Mouse (Mus musculus): ENCODE measurements around the gene Vps39. TPM values are rescaled to one million over a fixed set of nuclear protein-coding genes. Genes with fewer than 3 reads are reported as not detected.

Vps39 gene
- polyA plus RNA-seq, 1 experiment from 2014 or later, result 16.0 TPM

DNA sequence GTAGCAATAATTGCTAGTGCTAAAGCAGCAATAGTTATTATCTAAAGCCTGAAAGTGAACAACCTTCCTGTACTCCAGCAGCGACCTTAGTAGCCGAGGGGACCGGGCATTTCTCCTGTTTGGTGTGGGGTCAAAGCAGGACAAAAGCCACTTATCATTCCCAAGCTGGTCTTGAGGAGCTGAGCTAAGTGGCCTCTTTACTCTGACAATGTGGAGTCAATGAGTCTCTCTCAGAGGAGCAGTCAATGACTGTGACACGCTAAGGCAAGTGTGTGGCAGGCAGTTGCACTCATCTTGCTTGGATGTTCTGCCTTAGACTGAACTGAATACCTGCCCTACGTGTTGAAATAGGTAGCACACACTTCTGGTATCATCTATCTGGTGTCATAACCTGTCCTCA lies 1.6 kb downstream of the Vps39 start:
- WGBS, result 54% methylated on average over 5 of the region's 5 CpGs
- no peak overlapping the region; the same call in 1 of the 2 replicates for H3K4me2 ChIP-seq
- peak overlapping the region; percentile 24; the same call in 1 of the 2 replicates for H3K9ac ChIP-seq
- H3K36me3 ChIP-seq, result peaks cover 59% of the 10 kb centered on the region
- ATAC-seq (ENCODE audit: extremely low read depth, insufficient number of reproducible peaks, low FRiP score, low TSS enrichment), result no peak
- H3K27ac ChIP-seq (replicated peaks), result no peak overlapping the region
- peaks cover 18% of the 10 kb centered on the region for H3K4me1 ChIP-seq
- H3K9me3 ChIP-seq, result no peaks in the 10 kb centered on the region
- no peak overlapping the region for H3K4me3 ChIP-seq
- H3K27me3 ChIP-seq (replicated peaks), result no peaks in the 10 kb centered on the region

DNA sequence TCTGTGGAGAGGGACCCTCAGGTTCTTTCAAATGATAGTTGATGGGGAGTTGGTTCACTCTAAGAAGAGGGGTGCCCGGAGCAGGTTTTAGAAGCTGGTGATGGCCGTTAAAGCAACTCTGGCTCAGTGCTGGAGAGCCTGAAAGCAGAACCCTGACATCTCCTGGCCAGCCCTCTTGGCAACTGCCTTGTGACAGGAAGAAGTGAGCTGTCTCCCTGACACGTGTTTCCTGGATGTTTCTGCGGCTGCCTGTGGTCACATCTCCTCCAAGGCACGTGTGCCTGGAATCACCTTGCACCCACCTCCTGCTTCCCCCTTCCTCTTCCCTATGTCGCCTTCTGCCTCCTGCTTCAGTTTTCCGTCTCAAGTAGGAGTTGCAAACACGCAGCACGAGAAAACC lies 4.8 kb downstream of the Vps39 start:
- WGBS, result 67% methylated on average over 9 of the region's 9 CpGs
- Histone ChIP-seq H3K4me2 (no peak overlapping the region), H3K4me1 (peaks cover 15% of the 10 kb centered on the region), H3K4me3 (no peak overlapping the region), H3K36me3 (peaks cover 67% of the 10 kb centered on the region), H3K27me3 (replicated peaks) (no peaks in the 10 kb centered on the region), H3K9me3 (no peaks in the 10 kb centered on the region), H3K9ac (no peak overlapping the region; the same call in 1 of the 2 replicates), H3K27ac (replicated peaks) (no peak overlapping the region)
- no peak; the same call in 1 of the 2 replicates for ATAC-seq (ENCODE audit: extremely low read depth, insufficient number of reproducible peaks, low FRiP score, low TSS enrichment)

DNA sequence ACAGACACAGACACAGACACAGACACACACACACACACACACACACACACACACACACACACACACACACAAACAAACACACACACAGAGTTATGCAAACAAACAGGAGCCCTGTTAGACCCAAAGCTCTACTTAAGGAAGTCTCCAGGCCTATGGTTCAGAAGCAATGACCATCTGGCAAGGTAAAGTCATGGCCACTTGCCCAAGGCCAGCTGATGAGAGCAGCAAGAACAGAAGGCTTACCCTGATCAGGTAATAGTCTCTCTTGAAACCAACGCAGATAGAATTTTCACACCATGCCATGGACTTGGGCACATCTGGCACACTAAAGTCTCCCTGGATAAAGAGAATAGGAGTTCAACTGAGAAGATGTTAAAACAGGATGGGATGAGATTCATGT lies 11.2 kb downstream of the Vps39 start:
- 88% methylated on average over 1 of the region's 1 CpGs for WGBS
- no peak for ATAC-seq (ENCODE audit: extremely low read depth, insufficient number of reproducible peaks, low FRiP score, low TSS enrichment)
- no peaks in the 10 kb centered on the region for H3K9me3 ChIP-seq
- no peak overlapping the region for H3K27ac ChIP-seq (replicated peaks)
- H3K4me2 ChIP-seq, result no peak overlapping the region
- no peaks in the 10 kb centered on the region for H3K4me1 ChIP-seq
- H3K4me3 ChIP-seq, result no peak overlapping the region
- no peaks in the 10 kb centered on the region for H3K27me3 ChIP-seq (replicated peaks)
- H3K36me3 ChIP-seq, result peaks cover 95% of the 10 kb centered on the region
- H3K9ac ChIP-seq, result no peak overlapping the region

DNA sequence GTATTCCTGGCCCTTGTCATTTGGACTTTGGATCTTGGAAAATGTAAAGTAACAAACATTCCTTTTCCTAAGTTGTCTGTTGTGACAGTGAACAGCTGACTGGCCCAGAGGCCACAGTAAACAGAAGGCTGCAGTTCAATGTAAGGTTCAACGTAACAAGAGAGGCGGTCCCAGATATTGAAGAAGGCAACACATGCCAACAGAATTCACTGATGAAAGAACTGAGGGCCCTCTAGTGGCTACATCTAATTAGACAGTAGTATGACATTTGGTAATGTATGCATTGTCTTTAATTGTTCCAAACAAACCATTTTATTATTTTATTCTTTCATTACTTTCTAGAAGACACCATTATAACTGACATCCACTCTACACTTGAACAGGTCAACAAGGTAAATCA lies 15.1 kb downstream of the Vps39 start:
- Histone ChIP-seq H3K4me2 (no peak overlapping the region), H3K27ac (replicated peaks) (no peak overlapping the region), H3K36me3 (peaks cover 94% of the 10 kb centered on the region), H3K27me3 (replicated peaks) (no peaks in the 10 kb centered on the region), H3K4me3 (no peak overlapping the region), H3K4me1 (no peaks in the 10 kb centered on the region), H3K9ac (no peak overlapping the region), H3K9me3 (no peaks in the 10 kb centered on the region)
- 68% methylated on average over 2 of the region's 2 CpGs for WGBS
- ATAC-seq (ENCODE audit: extremely low read depth, insufficient number of reproducible peaks, low FRiP score, low TSS enrichment), result no peak

DNA sequence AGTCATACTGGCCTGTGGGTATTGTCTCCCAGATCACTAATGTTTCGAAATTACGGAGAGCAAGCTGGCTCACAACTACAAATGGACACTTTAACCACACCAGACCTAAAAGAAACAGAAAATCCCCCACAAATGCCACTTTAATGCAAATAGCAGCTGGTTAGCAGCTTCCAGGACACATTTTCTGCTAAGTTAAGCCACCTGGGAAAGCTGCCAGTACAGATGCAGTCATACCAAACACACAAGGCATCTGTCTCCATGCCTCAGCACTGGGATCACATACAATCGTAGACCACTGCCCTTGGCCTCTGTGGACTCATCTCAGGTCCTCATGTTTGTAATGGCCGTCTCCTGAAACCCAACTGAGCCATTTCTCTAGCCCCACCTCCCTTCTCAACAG lies 21.4 kb downstream of the Vps39 start:
- Histone ChIP-seq H3K9ac (no peak overlapping the region), H3K4me2 (no peak overlapping the region), H3K4me3 (no peak overlapping the region), H3K4me1 (no peaks in the 10 kb centered on the region), H3K27me3 (replicated peaks) (no peaks in the 10 kb centered on the region), H3K9me3 (no peaks in the 10 kb centered on the region), H3K36me3 (peaks cover 88% of the 10 kb centered on the region), H3K27ac (replicated peaks) (no peak overlapping the region)
- ATAC-seq (ENCODE audit: extremely low read depth, insufficient number of reproducible peaks, low FRiP score, low TSS enrichment), result no peak
- WGBS, result 88% methylated on average over 4 of the region's 4 CpGs

DNA sequence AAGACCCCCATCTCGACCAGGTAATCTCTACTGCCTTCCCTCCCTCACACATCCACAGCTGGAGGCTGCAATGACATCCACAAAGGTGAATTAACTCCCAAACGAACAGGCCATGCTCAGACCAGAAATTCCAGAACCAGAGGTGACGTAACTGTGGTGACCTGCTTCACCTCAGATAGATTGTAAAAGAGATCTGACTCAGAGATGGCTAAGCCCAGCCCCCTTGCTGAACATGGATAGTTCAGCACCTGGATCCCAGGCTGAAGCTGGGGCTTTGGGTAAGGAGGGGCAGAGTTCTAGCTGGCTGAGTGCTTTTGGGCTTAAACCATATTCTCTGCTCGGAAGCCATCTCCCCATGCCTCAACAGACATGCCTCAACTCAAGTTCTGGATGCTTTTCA lies 37.9 kb downstream of the Vps39 start:
- Histone ChIP-seq H3K9me3 (no peaks in the 10 kb centered on the region), H3K27ac (replicated peaks) (no peak overlapping the region), H3K4me2 (no peak overlapping the region), H3K4me3 (no peak overlapping the region), H3K4me1 (0 out of 2 replicates have a peak, but pooled peaks cover 6% of the 10 kb centered on the region), H3K36me3 (peaks cover 41% of the 10 kb centered on the region), H3K9ac (no peak overlapping the region), H3K27me3 (replicated peaks) (no peaks in the 10 kb centered on the region)
- ATAC-seq (ENCODE audit: extremely low read depth, insufficient number of reproducible peaks, low FRiP score, low TSS enrichment), result no peak
- 68% methylated on average over 4 of the region's 4 CpGs for WGBS

DNA sequence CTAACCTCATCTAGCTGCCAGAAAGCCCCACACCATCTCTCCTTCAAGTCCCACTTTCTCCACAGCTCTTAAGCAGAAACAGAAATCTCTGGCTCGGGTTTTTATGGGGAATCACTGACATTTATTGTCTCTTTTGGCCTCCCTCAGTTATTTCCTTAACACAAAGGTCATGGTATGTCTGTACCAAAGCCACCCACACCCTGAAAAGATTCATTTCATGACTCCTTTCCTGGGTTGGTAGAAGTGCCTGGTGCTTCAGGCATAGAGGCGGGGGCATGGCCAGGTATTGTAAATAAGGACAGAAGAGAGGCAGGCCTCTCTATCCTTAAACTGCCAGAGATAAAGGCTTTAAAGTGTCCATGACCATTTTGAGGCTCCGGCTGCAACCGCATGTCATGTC lies 38.5 kb downstream of the Vps39 start:
- Histone ChIP-seq H3K27me3 (replicated peaks) (no peaks in the 10 kb centered on the region), H3K36me3 (peaks cover 35% of the 10 kb centered on the region), H3K4me1 (0 out of 2 replicates have a peak, but pooled peaks cover 6% of the 10 kb centered on the region), H3K4me2 (no peak overlapping the region), H3K9me3 (no peaks in the 10 kb centered on the region), H3K4me3 (no peak overlapping the region), H3K9ac (no peak overlapping the region), H3K27ac (replicated peaks) (no peak overlapping the region)
- no peak for ATAC-seq (ENCODE audit: extremely low read depth, insufficient number of reproducible peaks, low FRiP score, low TSS enrichment)
- WGBS, result 79% methylated on average over 4 of the region's 4 CpGs

DNA sequence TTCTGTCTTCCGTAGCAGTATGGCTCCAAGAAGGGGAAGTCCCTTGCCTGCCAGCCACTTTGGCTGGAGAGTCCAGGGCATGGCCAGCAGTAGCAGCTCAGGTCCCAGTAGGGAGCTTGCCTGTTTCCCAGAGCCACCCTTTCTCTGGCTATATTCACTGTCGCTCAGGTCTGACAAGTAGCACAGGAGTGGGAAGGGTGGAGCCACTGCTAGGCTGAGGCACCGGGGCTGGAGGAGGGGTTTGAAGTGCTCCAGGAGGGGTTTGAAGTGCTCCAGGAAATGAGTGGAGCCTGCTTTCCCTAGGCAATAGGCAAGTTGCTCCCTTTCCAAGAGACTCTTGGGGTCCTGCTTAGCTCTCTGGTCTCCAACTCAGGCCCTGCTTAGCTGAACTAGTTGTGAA lies 39.0 kb downstream of the Vps39 start, which contains the start of gene Pla2g4f:
TSS of gene Pla2g4f (minus strand) at position 190 of the 400 bp plus-strand sequence.
- H3K36me3 ChIP-seq, result peaks cover 30% of the 10 kb centered on the region
- H3K27ac ChIP-seq (replicated peaks), result no peak within 1 kb of the TSS
- H3K4me1 ChIP-seq, result 0 out of 2 replicates have a peak, but pooled peaks cover 6% of the 10 kb centered on the region
- H3K4me2 ChIP-seq, result no peak within 1 kb of the TSS
- no peaks in the 10 kb centered on the region for H3K27me3 ChIP-seq (replicated peaks)
- H3K9me3 ChIP-seq, result no peaks in the 10 kb centered on the region
- H3K4me3 ChIP-seq, result no peak within 1 kb of the TSS
- no peak for ATAC-seq (ENCODE audit: extremely low read depth, insufficient number of reproducible peaks, low FRiP score, low TSS enrichment)
- WGBS, result 37% methylated on average over 3 of the region's 3 CpGs
- no peak within 1 kb of the TSS for H3K9ac ChIP-seq

DNA sequence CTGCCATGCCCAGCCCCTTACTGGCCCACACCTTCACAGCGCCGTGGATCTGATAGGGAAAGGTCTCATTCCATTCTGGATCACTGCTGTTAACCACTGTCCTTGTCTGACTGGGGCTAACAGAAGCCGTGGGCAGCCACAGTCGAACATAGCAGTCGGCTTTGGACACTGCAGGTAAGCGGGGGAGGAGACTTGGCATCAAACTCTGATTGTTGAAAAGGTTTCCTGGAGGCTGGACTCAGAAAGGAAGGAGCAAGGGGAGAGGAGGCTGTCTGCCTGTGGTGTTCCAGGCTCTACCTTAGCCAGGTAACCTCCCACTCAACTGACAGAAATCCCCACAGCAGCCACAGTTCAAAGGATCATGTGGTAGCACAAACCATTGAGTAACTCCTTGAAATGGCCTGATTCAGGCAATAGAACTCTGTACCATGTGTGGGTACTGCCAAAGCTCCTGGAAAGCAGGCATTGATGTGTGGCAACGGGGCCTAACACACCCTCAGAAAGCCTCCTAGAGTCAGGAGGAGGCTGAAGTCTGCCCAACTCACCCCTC lies 40.6 kb downstream of the Vps39 start:
- Histone ChIP-seq H3K9ac (no peak overlapping the region), H3K9me3 (no peaks in the 10 kb centered on the region), H3K4me1 (0 out of 2 replicates have a peak, but pooled peaks cover 6% of the 10 kb centered on the region), H3K27me3 (replicated peaks) (no peaks in the 10 kb centered on the region), H3K4me2 (no peak overlapping the region), H3K4me3 (no peak overlapping the region), H3K27ac (replicated peaks) (no peak overlapping the region), H3K36me3 (peaks cover 13% of the 10 kb centered on the region)
- ATAC-seq (ENCODE audit: extremely low read depth, insufficient number of reproducible peaks, low FRiP score, low TSS enrichment), result no peak
- WGBS, result 72% methylated on average over 7 of the region's 7 CpGs

DNA sequence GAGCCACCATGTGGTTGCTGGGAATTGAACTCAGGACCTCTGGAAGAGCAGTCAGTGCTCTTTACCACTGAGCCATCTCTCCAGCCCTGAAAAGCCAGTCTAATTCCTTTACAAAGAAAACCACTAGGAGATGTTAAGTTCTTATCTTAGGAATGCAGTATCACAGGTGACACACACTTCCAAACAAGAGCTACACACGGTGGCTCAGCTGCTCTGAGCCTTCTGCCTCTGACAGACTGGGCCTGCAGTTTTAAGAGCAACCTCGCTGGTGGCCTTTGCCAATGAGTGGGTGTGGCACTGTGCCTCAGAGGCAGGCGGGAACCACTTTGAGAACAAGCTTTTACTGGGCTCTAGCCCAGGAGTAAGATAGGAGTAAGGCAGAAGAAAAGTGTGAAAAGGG lies 48.8 kb downstream of the Vps39 start:
- 10% methylated on average over 3 of the region's 3 CpGs for WGBS
- no peak overlapping the region for H3K9ac ChIP-seq

DNA sequence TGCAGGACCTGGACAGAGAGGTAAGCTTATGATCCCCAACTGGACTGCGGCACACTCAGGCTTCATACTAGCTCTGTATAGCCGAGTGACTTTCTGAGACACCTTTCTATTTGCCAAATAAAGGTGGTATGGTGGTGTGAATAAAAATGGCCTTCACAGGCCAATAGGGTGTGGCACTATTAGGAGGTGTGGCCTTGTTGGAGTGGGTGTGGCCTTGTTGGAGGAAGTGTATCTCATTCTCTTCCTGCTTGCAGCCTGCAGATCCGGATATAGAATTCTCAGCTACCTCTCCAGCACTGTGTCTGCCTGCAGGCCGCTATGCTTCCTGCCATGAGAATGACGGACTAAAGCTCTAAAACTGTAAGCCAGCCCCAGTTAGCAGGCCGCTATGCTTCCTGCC lies 51.9 kb downstream of the Vps39 start:
- Histone ChIP-seq H3K36me3 (no peaks in the 10 kb centered on the region), H3K9ac (no peak overlapping the region), H3K4me1 (peaks cover 4% of the 10 kb centered on the region; the same call in 1 of the 2 replicates), H3K4me3 (no peak overlapping the region), H3K27me3 (replicated peaks) (no peaks in the 10 kb centered on the region; the same call in 1 of the 2 replicates), H3K27ac (replicated peaks) (no peak overlapping the region), H3K4me2 (no peak overlapping the region), H3K9me3 (no peaks in the 10 kb centered on the region)
- 85% methylated on average over 6 of the region's 6 CpGs for WGBS
- no peak for ATAC-seq (ENCODE audit: extremely low read depth, insufficient number of reproducible peaks, low FRiP score, low TSS enrichment)

More for the DNA sequence above, 48.8 kb downstream of the Vps39 start:
- H3K4me2 ChIP-seq, result no peak overlapping the region
- no peak overlapping the region for H3K27ac ChIP-seq (replicated peaks)
- no peaks in the 10 kb centered on the region; the same call in 1 of the 2 replicates for H3K27me3 ChIP-seq (replicated peaks)
- no peaks in the 10 kb centered on the region for H3K36me3 ChIP-seq
- no peak for ATAC-seq (ENCODE audit: extremely low read depth, insufficient number of reproducible peaks, low FRiP score, low TSS enrichment)
- H3K4me1 ChIP-seq, result peaks cover 4% of the 10 kb centered on the region; the same call in 1 of the 2 replicates
- H3K9me3 ChIP-seq, result no peaks in the 10 kb centered on the region
- no peak overlapping the region for H3K4me3 ChIP-seq

DNA sequence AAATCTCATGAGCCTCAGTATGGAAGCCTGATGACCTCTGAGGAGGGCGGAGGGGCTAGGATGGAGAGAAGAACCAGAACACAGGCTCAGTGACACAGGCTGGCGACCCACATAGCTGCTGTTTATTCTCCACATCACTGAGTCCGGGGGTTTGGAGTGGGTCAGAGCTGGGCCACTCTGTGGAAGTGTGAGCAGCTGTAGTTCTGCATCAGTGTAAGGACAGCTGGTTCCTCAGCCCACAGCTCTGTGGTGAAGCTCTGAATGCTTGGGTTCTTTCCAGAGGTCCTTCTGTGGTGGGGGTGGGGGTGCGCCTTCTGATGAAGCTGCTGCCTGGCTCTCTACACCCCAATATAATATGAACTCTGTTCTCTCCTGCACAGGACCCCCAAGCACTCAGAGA lies 53.1 kb downstream of the Vps39 start:
- H3K27ac ChIP-seq (replicated peaks), result no peak overlapping the region
- H3K4me3 ChIP-seq, result no peak overlapping the region
- no peaks in the 10 kb centered on the region for H3K27me3 ChIP-seq (replicated peaks)
- no peak overlapping the region for H3K4me2 ChIP-seq
- H3K36me3 ChIP-seq, result no peaks in the 10 kb centered on the region
- peaks cover 4% of the 10 kb centered on the region; the same call in 1 of the 2 replicates for H3K4me1 ChIP-seq
- H3K9me3 ChIP-seq, result no peaks in the 10 kb centered on the region
- H3K9ac ChIP-seq, result no peak overlapping the region
- WGBS, result 68% methylated on average over 4 of the region's 4 CpGs
- no peak for ATAC-seq (ENCODE audit: extremely low read depth, insufficient number of reproducible peaks, low FRiP score, low TSS enrichment)

All from heart, embryonic 13.5 days (tissue).